Mouse (Mus musculus): ENCODE results near the gene Ppwd1.

DNA sequence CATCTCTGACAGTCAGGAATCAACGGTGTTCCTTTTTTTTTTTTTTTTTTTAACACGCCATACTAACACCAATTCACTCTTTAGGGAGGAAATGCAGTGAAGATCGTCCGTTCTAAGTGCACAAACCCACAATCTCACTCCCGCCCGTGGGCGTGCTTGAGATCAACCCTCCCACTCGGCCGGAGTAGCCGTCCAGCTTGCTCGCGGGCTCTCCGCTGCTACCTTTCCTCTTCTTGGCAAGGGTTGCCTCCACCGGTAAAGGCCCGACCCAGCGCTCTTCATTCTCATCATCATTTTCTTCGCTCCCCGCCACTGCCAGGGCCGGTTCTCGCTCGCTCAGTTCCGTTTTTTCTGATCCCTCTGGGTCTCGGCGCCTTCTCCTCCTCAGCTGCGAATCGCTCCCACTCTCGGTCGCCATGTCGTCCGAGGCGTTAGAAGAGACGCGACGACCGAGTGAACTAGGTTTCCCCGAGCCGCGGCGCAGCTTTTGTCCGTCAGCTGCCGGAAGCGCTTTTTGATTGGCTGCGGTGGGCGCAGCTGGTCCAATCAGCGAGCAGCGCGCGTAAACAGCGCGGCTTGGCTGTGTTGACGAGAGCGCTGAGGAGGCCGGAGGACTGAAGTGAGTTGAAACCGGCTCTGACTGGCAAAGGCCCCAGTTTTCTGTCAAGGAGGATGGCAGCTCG, at the start of gene Ppwd1, which contains the start of gene Cenpk:
- no peak for TF ChIP-seq CTCF (IDR thresholded peaks at IDR 0.05; ENCODE audit: low read depth)
- TF ChIP-seq EP300 (IDR thresholded peaks at IDR 0.05; ENCODE audit: low read depth) = peak; percentile 64
